Mouse (Mus musculus) spleen, postnatal 14 days (tissue): Measurements from ENCODE around the gene Mthfd1l.

Experiments used
- DNase-seq, 2 experiments: peaks; one replicate each; pipeline ENCODE4 v3.0.0; 2021 to 2022; ENCODE audit warnings: low spot score in 2 of 2

Mthfd1l gene

DNA sequence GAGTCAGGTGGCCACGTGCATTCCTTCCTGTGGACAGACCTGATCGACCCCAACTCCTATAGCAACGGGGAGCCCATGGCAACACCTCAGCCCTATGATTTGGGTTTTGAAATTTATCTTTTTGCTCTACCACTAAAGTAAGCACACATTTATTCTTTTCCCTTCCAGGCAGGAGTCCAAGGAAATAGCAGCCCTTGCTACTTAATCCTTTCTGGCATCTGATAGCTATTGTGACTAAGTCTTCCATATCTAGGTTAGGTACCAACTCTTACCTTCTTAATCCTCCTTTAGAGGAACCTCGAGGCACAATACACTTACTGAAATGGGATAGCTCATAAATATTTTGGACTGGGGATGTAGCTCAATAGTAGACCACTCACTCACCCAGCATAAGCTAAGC is 180.1 kb downstream of the Mthfd1l start:
- DNase-seq = no peak

GRCm38 (mm10) chr10:4154035-4154434 is 181.1 kb downstream of the Mthfd1l start:
- no peak for DNase-seq

GRCm38 (mm10) chr10:4155521-4155920 is 182.6 kb downstream of the Mthfd1l start:
- DNase-seq = no peak

DNA sequence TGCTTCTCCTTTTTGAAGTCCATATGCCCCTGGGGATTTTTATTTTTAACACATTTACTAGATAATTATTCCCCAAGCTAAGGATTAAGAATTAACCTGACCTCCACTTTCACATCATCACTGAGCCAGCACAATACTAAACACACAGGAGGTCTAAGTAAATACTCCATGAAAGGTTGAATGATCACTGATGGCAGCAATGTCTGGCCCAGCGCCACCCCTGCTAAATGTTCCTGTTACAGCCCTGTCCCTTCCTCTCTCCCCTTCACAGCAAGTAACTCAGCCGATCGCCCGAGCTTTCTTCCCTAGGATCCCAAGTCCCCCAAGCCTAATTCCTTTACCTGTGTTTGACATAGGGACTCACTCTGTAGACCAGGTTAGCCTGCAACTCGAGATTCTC is 185.6 kb downstream of the Mthfd1l start:
- no peak for DNase-seq

DNA sequence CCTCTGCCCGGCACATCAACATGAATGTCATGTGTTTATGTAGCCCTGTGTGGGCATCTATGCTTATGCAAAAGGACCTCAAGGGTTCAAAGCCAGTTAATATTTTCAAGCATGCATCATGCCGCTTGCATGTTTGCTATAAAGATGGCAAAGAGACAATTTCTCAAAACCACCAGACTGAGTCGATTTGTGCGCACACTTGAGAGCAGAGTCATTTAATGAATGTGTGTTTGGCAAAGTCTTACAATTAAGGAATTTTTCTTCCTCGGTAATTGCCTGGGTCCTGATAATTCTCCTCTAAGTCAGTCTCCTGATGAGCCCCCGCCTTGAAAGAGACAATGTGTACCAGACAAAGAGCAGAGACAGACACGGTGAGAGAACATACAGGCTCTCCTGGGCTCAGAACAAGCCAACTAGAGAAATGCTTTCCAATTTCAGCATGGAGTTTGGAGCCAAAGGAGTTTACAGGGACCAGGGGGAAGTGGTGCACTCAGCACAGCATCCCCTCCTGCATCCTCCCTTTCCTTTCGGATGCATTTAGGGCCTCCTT is 186.7 kb downstream of the Mthfd1l start:
- no peak for DNase-seq

- DNase-seq = no peak
These were observed 187.4 kb downstream of the Mthfd1l start for GRCm38 (mm10) chr10:4160242-4160785.

GRCm38 (mm10) chr10:4162049-4162448 is 189.1 kb downstream of the Mthfd1l start:
- DNase-seq = no peak

- DNase-seq = no peak
These were observed 190.1 kb downstream of the Mthfd1l start for GRCm38 (mm10) chr10:4162976-4163375.

- no peak for DNase-seq
These were observed 191.8 kb downstream of the Mthfd1l start for GRCm38 (mm10) chr10:4164681-4165080.

- no peak for DNase-seq
These were observed 195.4 kb downstream of the Mthfd1l start for GRCm38 (mm10) chr10:4168222-4168798.

- no peak for DNase-seq
These were observed 201.3 kb downstream of the Mthfd1l start for GRCm38 (mm10) chr10:4174229-4174628.

DNA sequence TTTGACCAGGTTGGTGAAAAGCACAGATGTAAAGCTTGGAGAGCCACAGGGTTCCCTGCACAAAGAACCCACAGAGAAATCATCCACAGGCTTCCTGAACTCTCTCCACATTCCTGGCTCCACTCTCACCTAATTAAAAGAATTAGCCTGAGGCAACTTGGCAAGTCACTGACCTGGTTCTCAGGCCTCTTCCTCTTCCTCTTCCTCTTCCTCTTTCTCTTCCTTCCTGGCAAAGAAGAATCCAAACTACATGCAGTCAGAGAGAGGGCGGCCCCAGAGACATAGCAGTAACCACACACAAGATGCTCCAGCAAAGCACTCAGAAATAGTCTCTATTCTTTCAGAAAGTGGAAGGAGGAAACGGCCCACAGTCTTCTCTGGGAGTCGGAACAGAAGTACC is 201.8 kb downstream of the Mthfd1l start:
- no peak for DNase-seq

DNA sequence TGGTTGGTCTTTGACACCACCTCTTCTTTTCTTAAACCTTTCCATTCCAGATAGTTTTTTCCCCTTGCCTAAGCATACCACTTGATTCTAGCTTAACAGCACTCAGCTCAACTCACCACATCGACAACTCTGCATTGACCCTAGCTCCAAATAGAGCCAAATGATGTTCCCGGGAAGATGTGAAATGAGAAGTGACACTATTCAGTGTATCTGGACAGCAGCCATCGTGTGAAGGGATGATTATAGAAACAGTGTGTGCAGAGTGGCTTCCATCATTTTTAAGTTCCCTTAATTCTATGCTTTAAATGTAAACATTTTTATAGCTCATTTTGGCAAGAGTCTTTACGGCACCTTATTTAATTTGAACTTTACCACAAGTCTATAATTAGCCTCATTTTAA is 204.4 kb downstream of the Mthfd1l start:
- no peak for DNase-seq

- DNase-seq = no peak
These were observed 206.3 kb downstream of the Mthfd1l start for GRCm38 (mm10) chr10:4179049-4179790.

DNA sequence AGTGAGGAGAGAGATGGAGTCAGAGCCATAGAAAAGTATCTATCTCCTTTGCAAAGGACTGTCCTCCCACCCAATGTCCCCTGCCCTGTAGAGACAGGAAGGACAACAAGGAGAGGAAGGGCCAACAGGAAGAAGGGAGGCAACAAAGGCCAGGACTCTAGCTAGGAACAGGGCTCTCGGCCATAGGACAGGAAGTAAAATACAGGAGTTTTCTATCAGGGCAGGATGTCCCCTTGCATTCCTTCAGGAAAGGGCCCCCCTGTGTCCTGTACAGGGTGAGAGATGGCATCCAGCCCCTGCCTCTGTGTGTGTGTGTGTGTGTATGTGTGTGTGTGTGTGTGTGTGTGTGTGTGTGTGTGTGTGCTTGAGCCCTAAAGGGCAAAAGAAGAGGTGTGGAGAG is 209.0 kb downstream of the Mthfd1l start:
- DNase-seq = no peak

DNA sequence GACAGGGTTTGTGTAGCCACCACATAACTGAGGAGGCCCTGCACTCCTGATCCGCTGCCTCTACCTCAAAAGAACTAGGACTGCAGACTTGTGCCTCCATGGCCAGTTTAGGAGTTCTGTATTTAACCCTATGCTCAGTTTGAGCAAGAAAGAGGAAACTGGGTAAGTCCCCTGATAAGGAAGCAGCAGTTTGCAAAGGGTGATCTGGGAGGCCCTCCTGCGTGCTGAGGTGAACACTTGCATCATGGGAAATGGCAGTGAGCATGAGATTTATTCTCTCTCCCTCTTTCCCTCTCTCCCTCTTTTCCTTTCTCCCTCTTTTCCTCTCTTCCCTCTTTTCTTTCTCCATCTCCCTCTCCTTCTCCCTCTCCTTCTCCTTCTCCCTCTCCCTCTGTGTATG is 209.5 kb downstream of the Mthfd1l start:
- DNase-seq = no peak

DNA sequence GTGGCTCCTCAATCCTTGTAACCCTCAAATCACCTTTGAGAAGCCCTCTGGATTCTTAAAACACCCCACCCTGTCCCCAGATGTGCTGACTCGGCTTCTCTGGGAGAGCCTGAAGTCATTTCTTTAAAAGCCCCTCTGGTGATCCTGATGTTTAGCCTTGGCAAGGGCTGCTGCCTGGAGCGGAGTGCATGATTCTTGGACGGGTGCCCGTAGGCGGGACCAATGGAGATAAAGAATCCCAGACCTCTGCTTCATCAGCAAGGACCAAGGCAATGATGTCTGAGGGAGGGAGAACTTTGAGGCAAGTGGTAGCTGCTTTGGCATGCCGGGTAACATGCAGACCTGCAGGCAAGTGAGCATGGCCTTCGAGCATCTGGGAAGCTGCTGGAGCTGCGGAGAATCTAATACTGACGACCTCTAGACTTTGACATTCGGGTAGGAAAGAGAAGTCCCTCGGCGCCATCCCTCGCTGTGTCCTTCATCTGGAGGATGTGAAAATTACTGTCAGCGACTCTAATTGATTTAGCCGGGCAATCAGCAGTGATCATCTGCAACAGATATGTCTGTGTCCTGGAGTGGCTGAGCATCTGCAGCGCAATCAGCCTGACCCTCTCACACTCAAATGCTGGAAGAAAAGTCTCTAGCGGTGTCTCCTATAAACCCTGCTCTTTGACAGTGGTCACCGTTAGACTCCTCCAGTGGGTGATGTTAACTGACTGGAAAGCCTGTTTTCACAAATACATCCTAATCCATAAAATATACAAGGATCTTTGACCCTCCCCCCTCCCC is 215.9 kb downstream of the Mthfd1l start:
- peak in 1 of 2 experiments; percentile 7 for DNase-seq

GRCm38 (mm10) chr10:4189422-4189821 is 216.5 kb downstream of the Mthfd1l start:
- no peak for DNase-seq

DNA sequence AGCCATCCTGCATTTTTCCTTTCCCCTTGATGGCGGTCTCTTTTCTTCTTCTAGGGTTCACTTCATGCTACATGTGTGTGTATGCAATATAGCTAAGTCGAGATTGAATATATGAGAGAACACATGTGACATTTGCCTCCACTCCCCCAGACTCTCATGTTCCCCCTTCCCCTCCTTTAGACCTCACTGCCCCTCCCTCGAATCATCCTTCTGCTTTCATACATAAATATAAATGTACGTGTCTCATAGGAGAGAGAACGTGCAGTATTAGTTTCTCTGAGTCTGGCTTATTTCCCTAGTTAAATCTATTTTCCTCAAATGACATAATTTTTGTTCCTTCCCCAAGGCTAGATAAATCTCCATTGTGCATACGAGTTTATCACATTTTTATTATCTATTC is 226.1 kb downstream of the Mthfd1l start:
- no peak for DNase-seq

DNA sequence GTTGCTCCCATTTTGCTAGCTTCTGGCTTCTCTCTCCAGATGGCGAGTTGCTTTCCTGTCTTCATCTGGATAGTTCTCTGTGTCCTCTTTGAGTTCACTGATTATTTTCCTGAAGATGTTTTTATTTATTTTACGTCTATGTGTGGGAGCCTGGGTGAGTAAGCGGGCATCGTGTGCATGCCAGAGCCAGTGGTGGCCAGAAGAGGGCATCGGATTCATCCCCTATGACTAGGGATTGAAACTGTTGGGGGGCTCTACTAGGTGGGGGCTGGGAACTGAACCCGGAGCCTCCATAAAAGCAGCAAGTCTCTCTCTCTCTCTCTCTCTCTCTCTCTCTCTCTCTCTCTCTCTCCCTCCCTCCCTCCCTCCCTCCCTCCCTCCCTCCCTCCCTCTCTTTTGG is 227.0 kb downstream of the Mthfd1l start:
- no peak for DNase-seq

DNA sequence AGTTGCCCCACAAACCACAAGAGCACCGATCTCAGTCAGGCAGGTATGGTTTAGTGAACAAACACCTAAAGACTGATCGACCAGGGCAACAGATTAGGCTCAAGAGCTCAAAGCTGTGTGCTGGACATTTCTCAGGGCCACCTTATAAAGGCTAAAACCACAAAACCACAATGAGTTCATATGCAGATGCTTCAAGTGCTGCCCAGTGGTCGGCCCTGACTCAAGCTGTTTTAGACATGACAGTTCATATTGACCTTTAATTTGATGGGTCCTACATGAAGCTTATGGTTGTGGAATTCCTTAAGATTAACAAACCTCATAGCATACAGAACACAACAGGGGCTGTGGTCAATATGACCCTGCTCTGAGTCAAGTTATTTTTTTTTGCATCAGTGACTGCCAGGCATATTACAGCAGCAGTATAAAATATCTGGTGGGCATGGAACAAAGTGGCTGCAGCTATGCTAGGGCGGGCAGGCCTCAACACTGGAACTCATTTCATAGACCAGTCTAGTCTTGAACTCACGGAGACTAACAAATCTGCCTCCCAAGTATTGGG is 227.7 kb downstream of the Mthfd1l start:
- DNase-seq = no peak

DNA sequence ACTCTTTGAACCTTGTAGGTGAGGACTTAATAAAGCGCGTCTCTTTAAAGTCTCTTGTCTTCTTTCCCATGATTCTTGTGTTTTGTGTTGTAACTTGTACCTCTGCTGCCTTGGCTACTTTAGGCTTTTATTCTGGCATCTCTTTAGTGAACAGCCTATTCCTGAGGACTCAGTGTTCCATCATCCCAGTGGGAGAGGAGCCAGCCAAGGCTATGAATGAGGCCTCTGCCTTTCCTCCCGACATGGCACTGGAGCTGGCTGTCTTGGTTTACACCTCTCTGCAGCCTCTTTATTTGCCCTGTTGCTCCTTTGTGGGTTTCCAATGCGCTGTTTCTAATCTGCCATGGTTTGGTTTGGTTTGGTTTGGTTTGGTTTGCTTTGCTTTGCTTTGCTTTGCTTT is 228.2 kb downstream of the Mthfd1l start:
- no peak for DNase-seq
